Mouse (Mus musculus): ENCODE data around the gene Ccdc134.
A peak's percentile ranks its signal among the peaks of the same experiment; 100 is the strongest.

Ccdc134 gene

DNA sequence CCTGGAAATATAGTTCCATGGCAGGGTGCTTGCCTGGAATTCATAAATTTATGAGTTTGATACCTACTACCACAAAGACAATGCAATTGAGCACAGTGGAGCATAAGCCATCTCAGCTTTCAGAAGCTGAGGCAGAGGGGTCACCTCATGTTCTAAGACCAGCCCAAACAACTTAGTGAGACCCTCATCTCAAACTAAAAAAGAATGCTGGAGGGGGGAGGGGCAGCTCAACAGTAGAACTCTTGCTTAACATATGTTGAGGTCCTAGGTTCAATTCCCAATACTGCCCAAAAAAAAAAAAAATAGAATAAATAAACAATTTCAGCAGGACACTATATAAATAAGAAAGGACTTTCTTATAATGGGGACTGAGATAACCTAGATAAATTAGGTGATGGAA lies 22.3 kb downstream of the Ccdc134 start:
- DNase-seq, result no peak

DNA sequence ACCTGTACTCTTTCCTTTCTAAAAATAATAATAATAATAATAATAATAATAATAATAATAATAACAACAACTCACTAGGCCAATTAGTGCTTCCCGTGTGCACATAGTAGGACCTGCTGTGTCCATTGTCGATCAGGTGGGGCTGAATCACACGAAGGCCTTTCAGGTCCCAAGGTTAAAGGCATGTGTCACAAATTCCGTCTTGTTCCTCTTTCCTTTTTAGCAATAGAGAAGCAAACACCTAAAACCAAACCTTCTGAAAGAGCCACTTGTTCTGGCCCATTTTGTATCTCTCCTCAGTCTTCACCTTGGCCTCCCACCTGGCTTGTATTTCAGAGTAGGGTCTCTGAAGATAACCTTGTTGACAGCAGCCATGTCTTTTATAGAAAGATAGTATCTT lies 23.5 kb downstream of the Ccdc134 start:
- no peak for DNase-seq

DNA sequence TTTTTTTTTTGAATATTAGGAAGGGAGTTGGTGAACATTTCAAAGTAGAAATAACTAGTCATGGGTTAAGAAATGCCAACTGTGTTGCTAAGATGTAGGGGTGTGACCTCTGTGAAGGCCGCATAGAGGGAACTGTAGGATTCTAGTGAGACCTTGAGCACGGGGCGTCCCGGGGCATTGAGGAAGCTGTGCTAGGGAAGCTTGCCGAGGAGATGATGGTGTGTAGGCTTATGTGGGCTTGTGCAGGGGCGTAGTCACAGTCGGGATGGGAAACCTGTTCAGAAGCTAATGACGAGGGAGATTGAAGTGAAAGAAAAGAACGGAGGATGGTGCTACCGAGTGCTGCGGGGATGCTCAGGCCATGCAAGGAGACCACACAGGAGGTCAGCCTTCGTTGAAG lies 24.3 kb downstream of the Ccdc134 start:
- DNase-seq, result no peak

DNA sequence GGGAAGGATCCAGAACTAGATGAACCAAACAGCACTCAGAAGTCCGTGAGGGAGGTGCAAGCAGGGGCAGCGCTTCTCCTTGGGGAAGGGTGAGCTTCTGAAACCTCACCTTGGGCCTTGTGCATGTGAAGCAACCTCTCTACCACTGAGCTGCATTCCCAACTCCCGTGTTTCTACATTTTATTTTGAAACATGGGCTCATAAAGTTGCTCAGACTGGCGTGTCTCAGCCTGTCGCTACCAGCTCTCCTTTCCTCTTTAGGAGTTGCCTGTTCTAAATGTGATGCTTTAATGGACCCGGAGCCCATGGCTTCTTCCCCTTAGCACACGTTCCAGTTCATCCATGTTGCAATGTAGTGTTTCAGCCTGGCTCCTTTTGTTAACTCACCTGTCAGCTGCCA lies 24.7 kb downstream of the Ccdc134 start:
- DNase-seq, result no peak

DNA sequence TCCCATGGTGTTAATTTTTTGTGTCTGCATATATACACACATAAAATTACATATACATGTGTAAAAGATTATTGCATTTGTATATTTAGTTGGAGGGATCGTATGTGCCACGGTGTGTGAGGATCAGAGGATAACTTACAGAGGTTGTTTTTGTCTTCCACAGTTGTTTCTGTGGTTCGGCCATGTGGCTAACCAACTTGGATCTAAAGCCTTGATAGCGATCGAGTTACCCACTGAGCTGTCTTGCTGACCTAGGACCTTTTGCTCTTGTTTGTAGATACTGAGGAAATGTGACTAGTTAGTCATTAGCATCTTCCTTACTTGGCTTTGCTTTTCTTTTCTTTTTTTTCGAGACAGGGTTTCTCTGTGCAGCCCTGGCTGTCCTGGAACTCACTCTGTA lies 28.6 kb downstream of the Ccdc134 start:
- DNase-seq, result no peak

- no peak for DNase-seq
Observed at GRCm38 (mm10) chr15:82156902-82157301, 29.2 kb downstream of the Ccdc134 start.

DNA sequence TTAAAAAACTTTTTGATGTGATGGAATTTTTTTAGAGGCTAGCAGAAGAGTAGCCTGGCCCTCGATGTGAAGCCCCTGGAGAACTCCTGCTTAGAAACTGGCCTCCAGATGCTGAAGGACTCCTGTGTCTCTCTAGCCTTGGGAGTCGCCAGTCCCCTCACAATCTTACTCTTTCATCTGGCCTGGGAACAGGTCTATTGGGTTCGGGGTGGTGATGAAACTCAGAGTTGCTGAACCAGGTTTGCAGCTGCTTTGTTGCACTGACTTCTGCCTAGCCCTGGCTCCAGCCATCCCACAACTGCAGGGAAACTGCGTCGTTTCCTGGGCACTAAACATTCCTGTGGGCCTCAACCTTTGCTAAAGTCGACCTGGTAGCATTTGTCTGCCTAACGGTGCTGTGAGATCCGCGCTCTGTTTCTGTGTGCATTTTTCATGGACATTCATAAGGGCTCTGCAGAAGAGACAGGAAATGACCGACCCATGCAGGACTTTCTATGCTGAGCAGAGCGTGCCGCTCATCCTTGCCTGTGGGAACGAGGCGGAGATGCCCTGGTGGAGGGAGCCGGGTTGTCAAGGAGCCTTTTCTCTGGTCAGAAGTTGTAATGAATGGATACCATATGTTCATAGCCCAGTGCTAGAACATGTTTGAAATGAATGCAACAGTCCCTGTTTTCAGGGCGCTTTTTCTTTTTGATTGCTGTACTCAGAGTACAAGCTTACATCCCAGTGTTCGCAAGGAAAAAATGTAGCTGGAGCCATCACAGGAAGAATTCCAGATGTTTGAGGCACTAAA lies 30.7 kb downstream of the Ccdc134 start:
- no peak for DNase-seq

- no peak for DNase-seq
Observed at GRCm38 (mm10) chr15:82159471-82159870, 31.7 kb downstream of the Ccdc134 start.

DNA sequence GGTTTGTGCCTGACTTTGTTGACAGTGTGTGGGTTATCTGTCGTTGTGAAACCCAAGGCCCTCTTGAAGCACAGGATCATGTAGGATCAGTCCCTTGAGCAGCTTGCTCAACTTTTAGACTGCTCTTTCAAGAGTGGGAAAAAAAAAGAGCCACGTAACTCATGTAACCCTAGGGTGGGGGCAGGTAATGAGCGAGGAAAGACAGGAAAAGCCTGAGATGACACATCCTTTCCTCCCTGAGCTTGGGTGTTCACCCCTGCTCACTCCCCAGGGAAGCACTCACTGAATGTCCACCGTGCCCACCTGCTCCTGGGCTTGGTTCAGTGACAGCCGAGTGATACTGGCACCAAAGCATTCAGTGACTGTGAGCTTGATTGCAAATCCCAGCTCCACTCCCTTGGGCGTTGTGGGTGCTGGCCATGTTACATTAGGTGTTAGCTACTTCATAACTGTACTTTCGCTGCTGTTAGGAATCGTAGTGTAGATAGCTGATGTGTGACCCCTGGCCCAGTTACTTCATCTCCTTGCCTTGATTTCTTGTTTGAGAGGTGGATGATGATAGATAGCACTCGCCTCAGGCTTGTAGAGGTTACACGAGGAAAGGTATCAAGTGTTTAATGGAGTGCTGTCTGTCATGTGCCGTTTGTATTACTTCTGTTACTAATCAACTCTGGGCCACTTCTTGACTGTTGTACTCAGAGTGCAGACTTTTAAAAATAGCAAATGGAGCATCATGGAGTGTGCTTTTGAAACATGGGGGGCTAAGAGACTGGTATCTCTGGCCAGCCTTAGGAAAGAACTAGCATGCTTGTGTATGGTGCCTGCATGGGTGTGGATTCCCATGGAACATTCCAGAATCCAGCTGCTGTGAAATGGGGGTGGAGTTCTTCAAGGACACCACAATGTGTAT lies 33.3 kb downstream of the Ccdc134 start:
- no peak for DNase-seq

DNA sequence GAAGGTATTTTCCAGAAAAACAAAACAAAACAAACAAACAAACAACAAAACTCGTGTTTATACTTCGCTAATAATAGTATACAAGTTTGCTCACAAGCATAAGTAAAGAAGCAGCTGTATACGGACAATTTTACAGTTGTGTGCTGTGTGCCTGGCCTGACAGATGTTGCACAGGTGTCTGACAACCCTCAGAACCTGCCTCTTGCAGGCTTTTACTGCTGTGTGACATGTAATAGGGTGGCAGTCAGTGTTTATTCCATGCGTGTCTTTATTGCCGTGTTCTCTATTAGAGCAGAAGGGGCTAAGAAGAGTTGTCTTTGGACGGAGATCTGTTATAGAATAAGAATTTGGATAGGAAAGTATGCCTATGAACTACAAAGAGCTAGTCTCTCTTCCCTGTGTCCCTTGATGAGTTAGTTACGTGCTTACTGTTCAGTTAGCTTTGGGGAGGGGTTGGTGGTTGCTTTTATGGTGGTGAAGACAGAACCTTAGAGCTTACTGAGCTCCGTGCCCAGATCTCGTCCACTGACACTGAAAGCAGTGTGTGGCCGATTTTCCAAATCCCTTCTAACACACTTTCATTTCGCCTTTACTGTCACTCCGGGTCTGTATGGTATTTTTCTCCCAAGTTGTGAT lies 34.4 kb downstream of the Ccdc134 start:
- DNase-seq, result no peak

DNA sequence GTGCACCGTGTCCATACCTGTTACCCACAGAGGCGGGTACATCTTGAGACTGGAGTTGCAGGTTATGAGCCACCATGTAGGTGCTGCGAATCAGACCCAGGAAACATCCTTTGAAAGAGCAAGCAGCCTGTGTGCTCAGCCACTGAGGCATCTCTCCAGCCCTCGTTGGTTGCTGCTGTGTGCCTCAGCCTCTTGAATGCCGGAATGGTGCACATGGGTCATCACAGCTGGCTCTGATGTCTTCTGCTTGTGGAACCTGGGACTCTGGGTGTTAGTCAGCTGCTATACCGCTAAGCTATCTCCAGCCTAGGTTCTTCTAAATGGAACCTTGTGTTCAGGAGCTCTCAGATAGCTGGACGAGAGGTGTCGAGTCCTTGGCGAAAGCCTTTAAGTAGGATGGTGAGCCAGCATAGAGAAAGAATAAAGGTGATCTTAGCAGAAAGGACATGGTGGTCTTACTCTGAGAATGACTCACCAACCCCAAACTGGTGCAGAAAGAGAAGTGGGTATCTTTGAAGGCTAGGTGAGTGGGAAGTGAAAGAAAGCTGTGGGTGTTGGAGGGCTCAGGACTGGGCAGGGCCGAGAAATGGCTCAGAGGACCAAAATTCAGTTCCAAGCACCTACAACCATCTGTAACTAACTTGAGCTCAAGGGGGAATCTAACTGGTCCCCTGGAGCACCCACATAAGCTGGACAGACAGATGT lies 35.8 kb downstream of the Ccdc134 start:
- DNase-seq, result no peak

DNA sequence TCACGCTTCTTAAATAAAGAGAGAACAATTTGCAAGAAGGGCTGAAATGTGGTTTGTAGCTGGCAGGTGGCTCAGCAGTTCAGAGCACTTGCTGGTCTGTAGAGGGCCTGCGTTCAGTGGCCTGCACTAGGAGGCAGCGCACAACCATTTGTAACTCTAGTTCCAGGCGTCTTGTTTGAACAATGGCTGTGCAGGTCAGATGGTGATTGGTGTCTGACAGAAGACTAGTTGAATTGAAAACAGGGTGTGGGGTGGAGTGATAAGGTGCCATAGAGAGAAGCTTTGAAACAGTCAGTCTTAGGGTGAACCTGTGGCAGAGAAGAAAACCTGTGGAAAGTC lies 36.3 kb downstream of the Ccdc134 start:
- DNase-seq, result no peak

DNA sequence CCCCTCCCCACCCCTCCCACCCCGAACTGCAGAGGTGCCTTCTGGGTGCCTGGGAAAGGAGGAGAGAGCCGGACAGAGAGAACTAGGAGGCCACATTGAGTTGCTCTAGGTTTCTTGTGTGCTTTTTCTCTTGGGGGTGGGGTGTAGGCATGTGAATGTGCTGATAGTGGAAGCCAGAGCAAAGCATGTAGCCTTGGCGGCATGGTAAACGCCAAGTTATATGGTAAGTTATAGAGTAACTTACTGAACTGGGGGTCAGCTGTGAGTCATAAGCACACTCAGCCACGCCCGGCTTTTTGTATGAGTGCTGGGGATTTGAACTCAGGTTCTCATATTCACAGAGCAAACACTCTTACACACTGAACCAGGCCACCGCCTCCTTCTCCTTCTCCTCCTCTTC lies 36.8 kb downstream of the Ccdc134 start:
- DNase-seq, result no peak

DNA sequence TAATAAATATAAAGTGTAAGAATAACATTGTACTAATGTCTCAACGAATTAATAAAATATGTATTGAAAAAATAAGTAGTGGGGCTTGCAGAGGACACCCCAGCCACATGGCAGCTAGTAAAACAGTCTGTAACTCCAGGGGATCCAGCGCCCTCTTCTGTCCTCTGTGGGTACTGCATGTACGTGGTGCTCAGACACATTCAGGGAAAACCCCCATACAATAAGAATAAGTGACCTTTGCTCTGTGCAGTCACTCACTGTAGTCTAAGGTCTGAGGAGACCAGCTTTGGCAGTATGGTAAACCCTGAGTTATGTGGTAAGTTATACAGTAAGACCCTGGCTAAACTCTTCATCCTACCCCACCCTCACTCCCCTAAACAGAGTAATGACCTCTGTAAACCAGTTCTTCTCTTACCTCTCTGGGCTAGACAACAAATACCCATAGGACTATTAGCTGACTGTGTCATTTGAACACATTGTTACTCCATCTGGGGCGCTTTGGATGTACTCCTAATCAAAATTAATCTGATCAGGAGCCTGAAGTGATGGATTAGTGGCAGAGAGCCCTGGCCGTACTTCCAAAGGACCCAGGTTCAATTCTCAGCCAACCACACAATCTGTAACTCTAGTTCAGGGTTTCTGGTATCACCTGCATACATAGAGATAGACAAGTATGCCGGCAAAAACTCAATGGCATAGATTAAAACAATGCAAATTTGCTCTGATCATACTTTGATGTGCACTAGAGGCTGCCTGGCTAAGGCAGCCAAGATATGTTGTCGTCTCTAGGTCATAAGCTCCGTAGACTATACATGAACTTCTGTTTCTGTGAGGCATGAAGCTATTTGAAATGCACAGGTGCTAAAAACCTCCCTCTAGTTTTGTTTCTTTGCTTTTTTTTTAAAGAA lies 37.9 kb downstream of the Ccdc134 start:
- peak; percentile 90 for DNase-seq

- no peak for DNase-seq
Observed at GRCm38 (mm10) chr15:82166240-82167100, 38.7 kb downstream of the Ccdc134 start.

GRCm38 (mm10) chr15:82167201-82168168 lies 39.8 kb downstream of the Ccdc134 start:
- DNase-seq, result peak; percentile 76

GRCm38 (mm10) chr15:82169671-82170070 lies 41.9 kb downstream of the Ccdc134 start:
- DNase-seq, result no peak

DNA sequence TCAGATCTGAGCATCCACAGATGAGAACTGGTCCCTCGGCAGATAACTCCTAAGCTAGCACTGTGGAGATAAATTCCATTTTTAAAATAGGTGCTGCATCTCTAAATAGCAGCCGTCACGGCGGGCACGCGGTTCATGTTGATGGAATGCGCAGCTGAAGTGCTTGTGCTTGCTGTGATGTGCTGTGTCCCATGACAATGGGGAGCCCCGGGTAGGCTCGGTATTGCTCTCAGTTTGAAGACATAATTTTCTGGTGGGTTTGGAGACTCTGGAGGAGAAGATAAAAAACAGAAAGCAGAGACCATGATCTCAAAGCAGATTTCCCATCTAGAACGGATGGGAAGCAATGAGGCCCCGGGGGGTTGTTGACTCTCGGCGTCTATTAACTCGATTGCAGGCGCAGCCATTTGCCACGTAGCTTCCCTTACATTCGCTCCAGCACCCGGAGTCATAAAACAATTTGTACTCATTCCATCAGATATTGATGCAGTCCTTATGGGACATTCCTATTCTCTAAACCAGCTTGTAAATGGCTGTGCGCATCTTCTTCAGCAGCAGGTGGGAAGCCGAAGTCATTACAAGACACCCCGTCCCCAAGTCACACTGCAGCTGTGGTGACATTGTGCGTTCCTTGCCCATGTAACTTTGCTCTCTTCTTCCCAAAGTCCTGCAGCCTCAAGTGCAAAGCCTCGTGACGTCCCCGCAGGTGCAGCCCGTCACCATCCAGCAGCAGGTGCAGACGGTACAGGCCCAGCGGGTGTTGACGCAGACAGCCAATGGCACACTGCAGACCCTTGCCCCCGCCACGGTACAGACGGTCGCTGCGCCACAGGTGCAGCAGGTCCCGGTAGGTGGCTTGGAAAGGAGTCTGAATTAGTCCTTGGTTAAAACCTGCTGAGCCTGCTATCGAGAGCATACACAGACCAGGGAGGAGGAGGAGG lies 43.0 kb downstream of the Ccdc134 start:
- DNase-seq, result no peak

DNA sequence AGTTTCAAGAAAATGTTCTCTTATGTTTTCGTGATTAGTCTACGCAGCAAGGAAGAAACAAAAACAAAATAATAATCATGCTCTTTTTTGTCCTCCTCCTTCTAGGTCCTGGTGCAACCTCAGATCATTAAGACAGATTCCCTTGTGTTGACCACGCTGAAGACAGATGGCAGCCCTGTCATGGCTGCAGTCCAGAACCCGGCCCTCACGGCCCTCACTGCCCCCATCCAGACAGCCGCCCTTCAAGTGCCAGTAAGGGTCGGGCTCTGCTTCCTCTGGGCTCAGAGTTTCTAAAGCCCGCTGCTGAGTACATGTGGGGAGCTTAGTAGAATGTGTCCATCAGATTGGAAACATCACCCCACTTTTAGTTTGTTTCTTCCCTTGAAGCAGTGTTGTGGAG lies 44.9 kb downstream of the Ccdc134 start:
- no peak for DNase-seq
